In the genomic region with DNA sequence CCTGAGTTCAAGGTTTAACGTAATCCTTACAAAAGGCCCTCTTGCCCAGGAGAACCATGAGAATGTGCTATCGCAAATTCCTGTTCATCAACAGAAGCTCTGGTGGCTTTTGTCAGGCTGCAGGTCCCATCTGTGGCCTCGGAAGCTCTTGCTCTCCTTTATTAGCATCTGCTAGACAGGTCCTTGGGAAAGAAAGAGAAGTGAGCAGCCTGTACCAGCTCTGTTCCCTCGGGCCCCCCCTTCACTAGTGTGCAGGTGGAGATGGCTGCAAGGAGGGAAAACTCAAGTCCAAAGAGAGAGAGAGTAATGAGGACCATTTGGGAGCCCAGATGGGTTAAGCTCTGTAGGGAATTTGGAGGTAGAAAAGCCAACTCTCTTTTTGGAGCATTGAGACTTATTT, we compare ENCODE assay signal across 25 mouse cellular contexts. TPM values are rescaled to one million over a fixed set of nuclear protein-coding genes. Genes with fewer than 3 reads are reported as not detected.
"Had no signal": no experiment of that assay in that cellular context is flagged by ENCODE, and none has a peak within 500 bp of the region (broad histone marks: within the 10 kb centered on the region; RNA-seq: fewer than 3 reads in every experiment).

No protein-coding gene starts in this region.

- H3K9me3 ChIP-seq: limb, embryonic 10.5 days; limb, embryonic 13.5 days; liver, embryonic 12.5 days; liver, embryonic 15.5 days; lung, embryonic 15.5 days; midbrain, embryonic 10.5 days; midbrain, embryonic 13.5 days; neural tube, embryonic 13.5 days; stomach, embryonic 15.5 days had no signal

- H3K4me1 ChIP-seq: limb, embryonic 10.5 days; limb, embryonic 13.5 days; liver, embryonic 12.5 days; liver, embryonic 15.5 days; lung, embryonic 15.5 days; megakaryocyte, embryonic 14.5 days; midbrain, embryonic 10.5 days; midbrain, embryonic 13.5 days; stomach, embryonic 15.5 days had no signal

- H3K27ac ChIP-seq: kidney, postnatal 0 days; limb, embryonic 10.5 days; limb, embryonic 13.5 days; liver, embryonic 12.5 days; liver, embryonic 15.5 days; lung, embryonic 15.5 days; midbrain, embryonic 10.5 days; midbrain, embryonic 13.5 days; neural tube, embryonic 13.5 days; stomach, embryonic 15.5 days had no signal

- H3K4me2 ChIP-seq: limb, embryonic 13.5 days; liver, embryonic 12.5 days; liver, embryonic 15.5 days; lung, embryonic 15.5 days; midbrain, embryonic 13.5 days; neural tube, embryonic 13.5 days; stomach, embryonic 15.5 days had no signal

- DNase-seq: liver; lung, adult 18-20 months; lung, postnatal 10 days; lung, postnatal 36 days; retina, postnatal 1 day; right cerebral cortex, postnatal 25 days; spleen, adult 18-20 months; thymus, adult 2 months; thymus, postnatal 14 days; thymus, postnatal 4 days had no signal

- ATAC-seq: liver, embryonic 12.5 days; midbrain, embryonic 13.5 days; midbrain, embryonic 16.5 days had no signal

- H3K9ac ChIP-seq: limb, embryonic 13.5 days; liver, embryonic 12.5 days; liver, embryonic 15.5 days; lung, embryonic 15.5 days; midbrain, embryonic 13.5 days; neural tube, embryonic 13.5 days; stomach, embryonic 15.5 days had no signal

- H3K27me3 ChIP-seq: limb, embryonic 13.5 days; liver, embryonic 12.5 days; liver, embryonic 15.5 days; lung, embryonic 15.5 days; midbrain, embryonic 13.5 days; neural tube, embryonic 13.5 days; stomach, embryonic 15.5 days had no signal

- H3K4me3 ChIP-seq: limb, embryonic 10.5 days; limb, embryonic 13.5 days; liver, embryonic 12.5 days; liver, embryonic 15.5 days; lung, embryonic 15.5 days; megakaryocyte, embryonic 14.5 days; midbrain, embryonic 10.5 days; midbrain, embryonic 13.5 days; myocyte; neural tube, embryonic 13.5 days; stomach, embryonic 15.5 days had no signal

- H3K36me3 ChIP-seq: limb, embryonic 10.5 days; limb, embryonic 13.5 days; liver, embryonic 12.5 days; liver, embryonic 15.5 days; lung, embryonic 15.5 days; midbrain, embryonic 10.5 days; midbrain, embryonic 13.5 days; neural tube, embryonic 13.5 days; stomach, embryonic 15.5 days had no signal

RNA-seq across cellular contexts. Expression of a gene that starts 38.7 kb away (rescaled TPM):
- total RNA-seq: monocyte, adult 5-6 weeks; neutrophil, adult 5-6 weeks had no signal
- polyA plus RNA-seq: limb, embryonic 10.5 days; liver, embryonic 12.5 days; liver, embryonic 15.5 days; myocyte had no signal
